Mouse (Mus musculus) liver, postnatal 0 days (tissue): ENCODE results near the gene Hlf. TPM values are rescaled to one million over a fixed set of nuclear protein-coding genes. Genes with fewer than 3 reads are reported as not detected.

Experiments used
- ATAC-seq: fragments of 200-750 bp; cut with Nextera tagmentation; 2 replicates; pipeline ENCODE4 v1.8.0; 2017; ENCODE audit warnings: mild to moderate bottlenecking, moderate library complexity
- DNase-seq: peaks from one replicate; pipeline ENCODE4 v3.0.0-alpha.2; 2016
- H3K27ac ChIP-seq: fragments of 300-500 bp; sonication (generic); 2 replicates; pipeline ENCODE4 v1.5.1; 2014; ENCODE audit warnings: antibody characterized with exemption, moderate library complexity, mild to moderate bottlenecking, low read depth
- H3K27me3 ChIP-seq: fragments of 300-500 bp; sonication (generic); 2 replicates; pipeline ENCODE4 v1.6.1; 2014; ENCODE audit warnings: low read length, control low read depth, mixed read lengths; ENCODE audit not compliant: insufficient read depth
- H3K36me3 ChIP-seq: fragments of 300-500 bp; sonication (generic); replicated peaks from 2 replicates; pipeline ENCODE4 v1.6.1; 2014; ENCODE audit warnings: mild to moderate bottlenecking, control low read depth, low read length, moderate library complexity, mixed read lengths; ENCODE audit not compliant: insufficient read depth
- H3K4me1 ChIP-seq: fragments of 300-500 bp; sonication (generic); 2 replicates; pipeline ENCODE4 v1.6.1; 2014; ENCODE audit warnings: antibody characterized with exemption, mild to moderate bottlenecking, control low read depth; ENCODE audit not compliant: insufficient read depth
- H3K4me2 ChIP-seq: fragments of 300-500 bp; sonication (generic); 2 replicates; pipeline ENCODE4 v1.6.1; 2014; ENCODE audit warnings: low read depth, mild to moderate bottlenecking, low read length, moderate library complexity, mixed read lengths
- H3K4me3 ChIP-seq: fragments of 300-500 bp; sonication (generic); 2 replicates; pipeline ENCODE4 v1.5.1; 2014; ENCODE audit warnings: low read depth, low read length
- H3K9ac ChIP-seq: fragments of 300-500 bp; sonication (generic); replicated peaks from 2 replicates; pipeline ENCODE4 v1.6.1; 2014; ENCODE audit warnings: mild to moderate bottlenecking, moderate library complexity
- H3K9me3 ChIP-seq: fragments of 300-500 bp; sonication (generic); 2 replicates; pipeline ENCODE4 v1.6.1; 2016; ENCODE audit warnings: mild to moderate bottlenecking, control low read depth, low read length, mixed read lengths
- CTCF ChIP-seq: sonication (generic); IDR thresholded peaks from 2 replicates; pipeline ENCODE4 v1.5.1; 2016; ENCODE audit warnings: antibody characterized with exemption, low read depth
- EP300 ChIP-seq: IDR thresholded peaks from 2 replicates; pipeline ENCODE4 v1.6.1; 2016; ENCODE audit warnings: antibody characterized with exemption, low read depth, mild to moderate bottlenecking
- WGBS: fragments of 180-500 bp; shearing (Covaris S2); extraction: QIAGEN DNeasy Blood & Tissue Kit; methylation state at CpG from one replicate; pipeline ENCODE4 v1.1.7; 2014; ENCODE audit not compliant: insufficient replicate concordance; 5-methylcytosine and 5-hydroxymethylcytosine counted together
- polyA plus RNA-seq: library from polyadenylated mRNA; unstranded; fragments of >200 nt; fragmentation: Nextera tagmentation; extraction: Ambion mirVana; gene quantifications from 2 replicates; pipeline ENCODE4 v1.2.1, GENCODE M21; 2015

Gene Hlf
- polyA plus RNA-seq, 1 experiment from 2014 or later, result 9.6 TPM

GRCm38 (mm10) chr11:90358063-90358462, 32.6 kb downstream of the Hlf start:
- ATAC-seq (peak; percentile 80), DNase-seq (peak; percentile 31)
- no peaks in the 10 kb centered on the region for H3K9me3 ChIP-seq
- peak overlapping the region; percentile 80 for H3K27ac ChIP-seq
- H3K9ac ChIP-seq, result no peak overlapping the region
- no peaks in the 10 kb centered on the region for H3K27me3 ChIP-seq
- no peaks in the 10 kb centered on the region for H3K36me3 ChIP-seq
- peaks cover 26% of the 10 kb centered on the region for H3K4me1 ChIP-seq
- peak; percentile 56 for TF ChIP-seq EP300
- TF ChIP-seq CTCF, result no peak
- H3K4me3 ChIP-seq, result no peak overlapping the region
- 49% methylated on average over 8 of the region's 8 CpGs for WGBS
- no peak overlapping the region for H3K4me2 ChIP-seq

GRCm38 (mm10) chr11:90357371-90357770, 33.3 kb downstream of the Hlf start:
- Histone ChIP-seq H3K9ac (no peak overlapping the region), H3K4me1 (peaks cover 26% of the 10 kb centered on the region), H3K9me3 (no peaks in the 10 kb centered on the region), H3K36me3 (no peaks in the 10 kb centered on the region), H3K4me2 (no peak overlapping the region), H3K27ac (peak overlapping the region; percentile 80), H3K27me3 (no peaks in the 10 kb centered on the region), H3K4me3 (no peak overlapping the region)
- ATAC-seq (no peak; the same call in 1 of the 2 replicates), DNase-seq (no peak)
- no peak for TF ChIP-seq CTCF
- TF ChIP-seq EP300, result no peak
- 61% methylated on average over 7 of the region's 7 CpGs for WGBS

- no peak overlapping the region for H3K9ac ChIP-seq
- DNase-seq (no peak), ATAC-seq (no peak)
- peak overlapping the region; percentile 13; the same call in 1 of the 2 replicates for H3K4me2 ChIP-seq
- no peaks in the 10 kb centered on the region for H3K9me3 ChIP-seq
- H3K36me3 ChIP-seq, result no peaks in the 10 kb centered on the region
- WGBS, result 45% methylated on average over 9 of the region's 9 CpGs
- peak overlapping the region; percentile 80 for H3K27ac ChIP-seq
- no peaks in the 10 kb centered on the region for H3K27me3 ChIP-seq
- TF ChIP-seq EP300, result no peak
- TF ChIP-seq CTCF, result no peak
- no peak overlapping the region for H3K4me3 ChIP-seq
- H3K4me1 ChIP-seq, result peaks cover 26% of the 10 kb centered on the region
Observed at GRCm38 (mm10) chr11:90356495-90357304, 34.0 kb downstream of the Hlf start.

- Histone ChIP-seq H3K9me3 (no peaks in the 10 kb centered on the region), H3K27me3 (no peaks in the 10 kb centered on the region), H3K4me2 (no peak overlapping the region), H3K4me1 (peaks cover 26% of the 10 kb centered on the region), H3K9ac (no peak overlapping the region), H3K36me3 (no peaks in the 10 kb centered on the region), H3K4me3 (no peak overlapping the region), H3K27ac (peak overlapping the region; percentile 80)
- DNase-seq, result no peak
- 14% methylated on average over 3 of the region's 3 CpGs for WGBS
- no peak for ATAC-seq
- TF ChIP-seq EP300 (no peak), CTCF (no peak)
Observed at GRCm38 (mm10) chr11:90356036-90356435, 34.7 kb downstream of the Hlf start.

- peak overlapping the region; percentile 80 for H3K27ac ChIP-seq
- peaks cover 26% of the 10 kb centered on the region for H3K4me1 ChIP-seq
- DNase-seq (peak; percentile 56), ATAC-seq (peak; percentile 60)
- WGBS, result 41% methylated on average over 7 of the region's 7 CpGs
- H3K9ac ChIP-seq, result peak overlapping the region; percentile 1; the same call in 1 of the 2 replicates
- no peaks in the 10 kb centered on the region for H3K27me3 ChIP-seq
- TF ChIP-seq EP300, result no peak; the same call in 1 of the 2 replicates
- TF ChIP-seq CTCF, result no peak
- no peak overlapping the region for H3K4me2 ChIP-seq
- H3K4me3 ChIP-seq, result no peak overlapping the region
- H3K9me3 ChIP-seq, result no peaks in the 10 kb centered on the region
- no peaks in the 10 kb centered on the region for H3K36me3 ChIP-seq
Observed at GRCm38 (mm10) chr11:90355270-90355681, 35.4 kb downstream of the Hlf start.

- DNase-seq (no peak), ATAC-seq (no peak)
- Histone ChIP-seq H3K4me1 (peaks cover 22% of the 10 kb centered on the region), H3K9ac (no peak overlapping the region), H3K36me3 (no peaks in the 10 kb centered on the region), H3K9me3 (no peaks in the 10 kb centered on the region), H3K27ac (no peak overlapping the region), H3K4me2 (no peak overlapping the region), H3K4me3 (no peak overlapping the region), H3K27me3 (no peaks in the 10 kb centered on the region)
- no peak for TF ChIP-seq EP300
- no peak for TF ChIP-seq CTCF
- WGBS, result 85% methylated on average over 7 of the region's 7 CpGs
Observed at GRCm38 (mm10) chr11:90352696-90353095, 38.0 kb downstream of the Hlf start.
